Mouse (Mus musculus) brown adipose tissue, adult 24 weeks (tissue): ENCODE results near the gene Trarg1. TPM values are rescaled to one million over a fixed set of nuclear protein-coding genes. Genes with fewer than 3 reads are reported as not detected.

Source experiments
- H3K27ac ChIP-seq: fragments of 200-500 bp; replicated peaks from 2 replicates; pipeline ENCODE4 v1.5.1; 2012; ENCODE audit warnings: low read depth, mild to moderate bottlenecking, low read length
- H3K4me1 ChIP-seq: fragments of 200-500 bp; 2 replicates; pipeline ENCODE4 v1.6.1; 2012; ENCODE audit warnings: low read length, mixed read lengths; ENCODE audit not compliant: control insufficient read depth, insufficient read depth, insufficient read length
- H3K4me3 ChIP-seq: fragments of 200-500 bp; 2 replicates; pipeline ENCODE4 v1.5.1; 2012; ENCODE audit warnings: low read depth, mild to moderate bottlenecking, low read length, moderate library complexity; ENCODE audit not compliant: insufficient read depth
- polyA plus RNA-seq: library from polyadenylated mRNA; stranded (reverse); fragments of >200 nt; gene quantifications from 2 replicates; pipeline ENCODE4 v1.2.4, GENCODE M21; 2012; ENCODE audit not compliant: missing spikeins, insufficient read depth, insufficient read length

Trarg1 gene
- polyA plus RNA-seq, 1 experiment: 368 TPM

DNA sequence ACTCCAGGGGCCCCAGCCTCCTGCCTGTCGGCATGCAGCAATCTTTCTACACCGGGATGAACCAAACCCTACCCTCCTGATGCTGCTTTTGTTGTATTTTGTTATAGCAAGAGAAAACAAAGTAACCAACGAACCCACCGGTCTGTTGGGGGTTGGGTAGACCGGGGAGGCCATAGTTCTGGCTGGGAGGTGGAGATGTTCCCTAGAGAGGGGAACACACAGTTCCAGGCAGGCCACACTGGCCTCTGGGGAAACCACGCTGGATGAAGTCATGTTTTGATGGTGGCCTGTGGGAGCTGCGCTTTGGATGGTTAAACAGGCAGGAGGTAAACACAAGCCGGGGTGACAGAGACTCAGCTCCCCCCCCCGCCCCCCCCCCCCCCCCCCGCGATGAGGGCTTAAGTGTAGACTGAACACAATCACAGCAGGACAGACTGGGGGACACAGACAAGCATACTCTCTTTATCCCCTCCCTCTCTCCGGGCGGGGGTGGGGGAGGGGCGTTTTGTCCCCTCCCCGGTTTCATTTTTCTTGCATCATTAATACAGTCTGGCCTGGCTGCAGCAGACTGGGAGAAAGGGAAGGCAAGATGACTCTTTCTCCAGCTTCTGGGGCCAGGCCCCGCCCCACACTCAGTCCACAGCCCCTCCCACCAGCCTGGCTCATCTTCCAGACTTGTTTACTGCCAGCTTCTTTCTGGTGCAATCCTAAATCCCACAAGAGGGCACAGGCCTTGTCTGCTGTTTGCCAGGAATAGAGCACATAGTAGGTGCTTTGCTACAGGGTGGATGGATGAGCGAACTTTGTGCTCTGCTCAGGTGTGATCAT, 30.2 kb downstream of the Trarg1 start:
- Histone ChIP-seq H3K4me3 (peak overlapping the region; percentile 9), H3K4me1 (peaks cover 23% of the 10 kb centered on the region; the same call in 1 of the 2 replicates), H3K27ac (peak overlapping the region; percentile 100)

- no peak overlapping the region for H3K4me3 ChIP-seq
- peaks cover 8% of the 10 kb centered on the region for H3K4me1 ChIP-seq
- H3K27ac ChIP-seq: no peak overlapping the region
These were observed 37.4 kb downstream of the Trarg1 start for GRCm38 (mm10) chr11:76717000-76717399.

DNA sequence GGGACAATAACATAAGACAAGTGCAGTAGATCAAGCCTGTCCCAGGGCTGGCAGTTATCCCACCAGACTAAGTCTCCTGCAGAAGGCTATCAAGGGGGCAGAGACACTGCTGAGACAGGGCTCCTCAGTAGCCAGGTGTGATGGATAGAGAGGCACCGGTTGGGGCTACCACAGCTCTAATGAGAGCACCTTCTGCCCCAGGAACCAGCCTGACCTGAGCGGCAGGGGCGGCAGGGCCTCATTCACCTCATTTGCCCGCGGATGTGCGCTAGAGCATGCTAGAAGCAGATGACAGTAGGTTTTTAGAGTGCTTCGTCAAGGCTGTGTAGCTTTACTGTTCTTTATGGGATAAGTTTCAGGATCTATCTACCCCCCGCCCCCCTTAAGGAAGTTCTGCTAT, 44.3 kb downstream of the Trarg1 start:
- Histone ChIP-seq H3K27ac (no peak overlapping the region), H3K4me1 (no peaks in the 10 kb centered on the region), H3K4me3 (no peak overlapping the region)

- H3K4me1 ChIP-seq: no peaks in the 10 kb centered on the region
- H3K4me3 ChIP-seq: no peak overlapping the region
- H3K27ac ChIP-seq: no peak overlapping the region
These were observed 48.5 kb downstream of the Trarg1 start for GRCm38 (mm10) chr11:76728093-76728492.

- 0 out of 2 replicates have a peak overlapping the region, but pooled peaks have one; percentile 4 for H3K27ac ChIP-seq
- no peak overlapping the region for H3K4me3 ChIP-seq
- peaks cover 6% of the 10 kb centered on the region for H3K4me1 ChIP-seq
These were observed 51.0 kb downstream of the Trarg1 start for GRCm38 (mm10) chr11:76730650-76731049.

DNA sequence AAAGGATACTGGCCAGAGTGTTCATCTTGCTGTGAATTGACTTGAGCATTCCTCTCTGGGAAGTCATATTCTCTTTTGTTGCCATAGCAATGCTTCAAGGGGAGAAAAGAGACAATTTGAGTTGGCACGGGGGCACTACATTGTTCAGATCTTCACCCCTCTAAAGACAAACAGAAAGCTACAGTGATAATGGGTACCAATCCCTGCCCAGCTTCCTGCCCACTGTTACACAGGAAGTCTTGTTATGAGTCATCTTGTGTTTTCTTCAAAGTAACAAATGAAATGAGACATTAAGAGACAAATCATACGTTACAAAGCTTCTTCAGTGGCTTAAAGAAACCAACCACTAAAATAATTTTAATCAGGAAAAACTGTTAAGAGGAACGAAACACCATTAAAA, 55.0 kb downstream of the Trarg1 start:
- Histone ChIP-seq H3K4me3 (no peak overlapping the region), H3K27ac (peak overlapping the region; percentile 45; the same call in 1 of the 2 replicates), H3K4me1 (peaks cover 14% of the 10 kb centered on the region)

DNA sequence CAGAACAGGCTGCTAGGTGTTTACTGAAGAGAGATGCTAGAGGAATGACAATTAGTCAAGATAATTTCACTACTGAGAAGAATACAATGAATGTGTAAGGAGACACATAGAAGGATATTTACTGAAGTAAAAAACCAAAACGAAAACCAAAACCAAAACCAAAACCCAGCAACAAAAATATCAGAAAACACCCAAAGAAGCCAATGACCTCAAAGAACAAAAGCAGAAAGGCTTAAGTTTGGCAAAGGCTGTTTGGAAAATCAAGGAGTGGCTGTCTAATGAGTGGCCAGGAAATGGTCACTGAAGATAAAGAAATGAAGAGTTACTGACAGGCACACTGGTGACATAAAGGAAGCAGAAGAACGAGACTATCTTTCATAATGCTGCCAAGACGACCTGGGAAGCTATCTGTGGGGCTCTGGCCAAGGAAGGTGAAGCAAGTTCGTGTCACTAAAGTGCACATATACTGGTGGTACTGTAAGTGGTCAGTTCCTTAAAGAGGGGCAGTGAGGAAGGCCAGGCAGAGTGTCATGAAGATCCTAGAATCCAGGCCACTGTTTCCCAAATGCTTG, 56.2 kb downstream of the Trarg1 start:
- Histone ChIP-seq H3K27ac (peak overlapping the region; percentile 78), H3K4me3 (no peak overlapping the region), H3K4me1 (peaks cover 14% of the 10 kb centered on the region)

- Histone ChIP-seq H3K27ac (peak overlapping the region; percentile 22; the same call in 1 of the 2 replicates), H3K4me1 (peaks cover 14% of the 10 kb centered on the region), H3K4me3 (no peak overlapping the region)
These were observed 59.5 kb downstream of the Trarg1 start for GRCm38 (mm10) chr11:76739125-76739524.

DNA sequence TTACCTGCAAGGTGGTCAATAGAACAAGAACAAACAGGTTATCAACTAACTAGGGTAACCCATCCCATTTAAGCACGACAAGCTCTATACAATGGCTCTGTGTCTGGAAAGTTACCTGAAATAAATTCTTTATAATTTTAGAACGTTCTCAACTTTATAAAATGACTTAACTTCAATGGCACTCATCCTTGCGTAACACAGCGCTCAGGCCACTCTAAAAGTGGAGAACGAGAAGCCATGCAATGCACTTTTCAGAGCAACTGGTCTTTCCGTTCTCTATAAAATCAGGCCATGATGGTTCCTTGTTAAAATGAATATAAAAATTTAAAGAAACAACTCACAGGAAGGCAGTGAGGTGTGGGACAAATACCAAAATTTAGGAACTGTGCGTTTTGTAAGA, 62.9 kb downstream of the Trarg1 start:
- Histone ChIP-seq H3K27ac (no peak overlapping the region), H3K4me3 (no peak overlapping the region), H3K4me1 (no peaks in the 10 kb centered on the region; the same call in 1 of the 2 replicates)

DNA sequence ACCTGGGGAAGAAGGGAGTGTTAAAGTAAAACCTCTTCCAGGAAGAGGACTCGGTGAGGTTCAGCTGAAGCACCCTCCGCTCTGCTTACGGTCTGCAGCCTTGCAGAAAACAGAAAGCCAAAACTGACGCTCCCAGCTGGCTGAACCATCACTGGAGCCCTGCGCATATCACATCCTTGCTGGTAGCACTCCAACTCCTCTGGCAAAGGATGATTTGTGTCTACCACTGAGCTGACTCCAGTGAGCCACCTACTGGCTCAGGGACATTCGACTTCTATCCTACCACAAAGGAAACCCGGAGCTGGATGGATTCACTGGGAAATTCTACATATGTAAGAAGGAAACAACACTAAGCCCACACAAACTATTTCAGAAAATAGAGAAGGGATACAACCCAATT, 64.9 kb downstream of the Trarg1 start:
- no peaks in the 10 kb centered on the region; the same call in 1 of the 2 replicates for H3K4me1 ChIP-seq
- H3K27ac ChIP-seq: no peak overlapping the region
- no peak overlapping the region for H3K4me3 ChIP-seq

DNA sequence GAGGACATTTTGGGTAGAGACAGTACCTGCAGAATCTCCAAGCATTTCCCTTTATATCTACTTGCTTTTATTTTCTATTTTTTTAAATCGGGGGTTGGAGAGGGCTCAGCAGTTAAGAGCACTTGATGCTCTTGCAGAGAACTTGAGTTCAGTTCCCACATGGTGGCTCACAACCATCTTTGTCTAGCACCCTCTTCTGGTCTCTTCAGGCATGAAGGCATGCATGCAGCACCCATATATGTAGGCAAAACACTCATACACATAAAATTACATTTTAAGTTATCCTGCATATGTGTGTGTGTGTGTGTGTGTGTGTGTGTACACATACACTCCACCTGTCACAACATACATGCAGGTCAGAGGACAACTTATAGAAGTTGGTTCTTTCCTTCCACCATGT, 66.3 kb downstream of the Trarg1 start:
- Histone ChIP-seq H3K4me3 (no peak overlapping the region), H3K4me1 (no peaks in the 10 kb centered on the region; the same call in 1 of the 2 replicates), H3K27ac (no peak overlapping the region)

Other genes starting within 250 kb of the Trarg1 start
- gene Abr, start 57.5 kb upstream of the Trarg1 start, polyA plus RNA-seq: 2.4 and 3.6 TPM in 2 replicates
- gene Bhlha9, start 7.3 kb upstream of the Trarg1 start, polyA plus RNA-seq: not detected in 2 replicates
- 40.1 and 44.5 TPM in 2 replicates for gene Gosr1, start 83.8 kb downstream of the Trarg1 start, polyA plus RNA-seq
- gene Cpd, start 167.2 kb downstream of the Trarg1 start, polyA plus RNA-seq: 17.4 and 18.6 TPM in 2 replicates
- gene Tmigd1, start 222.4 kb downstream of the Trarg1 start, polyA plus RNA-seq: 1.4 and 1.5 TPM in 2 replicates
- 23.5 and 32.1 TPM in 2 replicates for gene Blmh, start 245.0 kb downstream of the Trarg1 start, polyA plus RNA-seq